Mouse (Mus musculus) neural tube, embryonic 15.5 days (tissue): ENCODE results near the gene Ppp1r35. TPM values are rescaled to one million over a fixed set of nuclear protein-coding genes. Genes with fewer than 3 reads are reported as not detected.
"Not testable (repeated sequence)": the region's sequence is repeated elsewhere in the genome, so short reads cannot be mapped to it uniquely, and the experiment has no call there.

ENCODE experiments used
- ATAC-seq: fragments of 200-750 bp; cut with Nextera tagmentation; 2 replicates; pipeline ENCODE4 v1.8.0; 2017; ENCODE audit warnings: mild to moderate bottlenecking, moderate TSS enrichment, moderate library complexity; ENCODE audit not compliant: low FRiP score
- H3K27ac ChIP-seq: fragments of 300-500 bp; sonication (generic); replicated peaks from 2 replicates; pipeline ENCODE4 v1.5.1; 2015; ENCODE audit warnings: mild to moderate bottlenecking, inconsistent platforms
- H3K27me3 ChIP-seq: fragments of 300-500 bp; sonication (generic); replicated peaks from 2 replicates; pipeline ENCODE4 v1.6.1; 2015; ENCODE audit warnings: inconsistent platforms
- H3K36me3 ChIP-seq: fragments of 300-500 bp; sonication (generic); 2 replicates; pipeline ENCODE4 v1.6.1; 2015; ENCODE audit warnings: inconsistent platforms
- H3K4me1 ChIP-seq: fragments of 300-500 bp; sonication (generic); 2 replicates; pipeline ENCODE4 v1.6.1; 2015; ENCODE audit warnings: inconsistent platforms
- H3K4me2 ChIP-seq: fragments of 300-500 bp; sonication (generic); 2 replicates; pipeline ENCODE4 v1.6.1; 2015; ENCODE audit warnings: inconsistent platforms, mild to moderate bottlenecking, moderate library complexity
- H3K4me3 ChIP-seq: fragments of 300-500 bp; sonication (generic); replicated peaks from 2 replicates; pipeline ENCODE4 v1.5.1; 2015; ENCODE audit warnings: mild to moderate bottlenecking, inconsistent platforms
- H3K9ac ChIP-seq: fragments of 300-500 bp; sonication (generic); replicated peaks from 2 replicates; pipeline ENCODE4 v1.6.1; 2015; ENCODE audit warnings: mild to moderate bottlenecking, inconsistent platforms
- H3K9me3 ChIP-seq: fragments of 300-500 bp; sonication (generic); replicated peaks from 2 replicates; pipeline ENCODE4 v1.6.1; 2016; ENCODE audit warnings: inconsistent platforms
- WGBS: fragments of 180-500 bp; shearing (Covaris S2); methylation state at CpG from one replicate; pipeline ENCODE4 v1.1.7; 2015; ENCODE audit warnings: mixed read lengths; 5-methylcytosine and 5-hydroxymethylcytosine counted together
- polyA plus RNA-seq: library from polyadenylated mRNA; unstranded; fragments of >200 nt; fragmentation: Nextera tagmentation; extraction: Ambion mirVana; gene quantifications from 2 replicates; pipeline ENCODE4 v1.2.1, GENCODE M21; 2015

Ppp1r35 gene
- polyA plus RNA-seq, 1 experiment from 2014 or later: 42.3 TPM

- H3K36me3 ChIP-seq: no peaks in the 10 kb centered on the region
- no peaks in the 10 kb centered on the region for H3K9me3 ChIP-seq
- H3K27me3 ChIP-seq: no peaks in the 10 kb centered on the region
- ATAC-seq: peak; percentile 79
- H3K4me3 ChIP-seq: peak within 1 kb of the TSS; percentile 60
- peaks cover 50% of the 10 kb centered on the region for H3K4me1 ChIP-seq
- H3K4me2 ChIP-seq: peak within 1 kb of the TSS; percentile 97
- peak within 1 kb of the TSS; percentile 86 for H3K27ac ChIP-seq
- H3K9ac ChIP-seq: peak within 1 kb of the TSS; percentile 72
- WGBS: 3% methylated on average over 28 of the region's 28 CpGs
These were observed 33.2 kb upstream of the Ppp1r35 start, which contains the start of gene Tsc22d4 for GRCm38 (mm10) chr5:137745214-137746171. Gene Tsc22d4 (plus strand): TSS chr5:137745730.

DNA sequence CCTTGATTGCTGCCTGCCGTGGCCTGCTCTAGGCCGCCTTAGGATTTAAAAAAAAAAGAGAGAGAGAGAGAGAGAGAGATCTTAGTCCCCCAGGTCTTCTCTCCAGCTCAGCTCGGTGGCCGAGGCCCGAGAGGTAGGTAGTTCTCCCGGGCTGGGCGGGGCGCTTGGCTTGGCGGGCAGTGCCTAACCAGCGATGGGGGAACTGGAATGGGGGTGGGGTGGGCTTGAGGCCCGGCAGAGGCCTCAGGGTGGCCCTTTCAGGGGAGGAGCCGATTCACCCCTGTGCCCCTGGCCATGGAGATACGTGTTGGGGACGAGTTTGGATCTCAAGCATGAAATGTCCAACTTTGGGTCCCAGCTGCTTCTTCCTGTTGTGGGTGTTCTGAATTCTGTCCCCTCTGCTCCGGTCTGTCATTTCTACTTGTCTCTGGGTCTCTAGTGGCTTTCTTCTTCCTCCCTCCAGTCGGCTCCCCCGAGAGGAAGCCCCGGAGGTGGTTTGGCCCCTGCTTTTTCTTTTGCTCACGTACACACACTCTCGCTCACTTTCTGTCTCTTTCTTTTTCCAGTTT, 32.3 kb upstream of the Ppp1r35 start:
- Histone ChIP-seq H3K4me3 (peak overlapping the region; percentile 60), H3K9ac (peak overlapping the region; percentile 72), H3K27me3 (no peaks in the 10 kb centered on the region), H3K4me1 (peaks cover 48% of the 10 kb centered on the region), H3K4me2 (peak overlapping the region; percentile 97), H3K36me3 (peaks cover 4% of the 10 kb centered on the region; the same call in 1 of the 2 replicates), H3K27ac (peak overlapping the region; percentile 86), H3K9me3 (no peaks in the 10 kb centered on the region)
- WGBS: 0% methylated on average over 19 of the region's 20 CpGs
- ATAC-seq: peak; percentile 7; the same call in 1 of the 2 replicates

DNA sequence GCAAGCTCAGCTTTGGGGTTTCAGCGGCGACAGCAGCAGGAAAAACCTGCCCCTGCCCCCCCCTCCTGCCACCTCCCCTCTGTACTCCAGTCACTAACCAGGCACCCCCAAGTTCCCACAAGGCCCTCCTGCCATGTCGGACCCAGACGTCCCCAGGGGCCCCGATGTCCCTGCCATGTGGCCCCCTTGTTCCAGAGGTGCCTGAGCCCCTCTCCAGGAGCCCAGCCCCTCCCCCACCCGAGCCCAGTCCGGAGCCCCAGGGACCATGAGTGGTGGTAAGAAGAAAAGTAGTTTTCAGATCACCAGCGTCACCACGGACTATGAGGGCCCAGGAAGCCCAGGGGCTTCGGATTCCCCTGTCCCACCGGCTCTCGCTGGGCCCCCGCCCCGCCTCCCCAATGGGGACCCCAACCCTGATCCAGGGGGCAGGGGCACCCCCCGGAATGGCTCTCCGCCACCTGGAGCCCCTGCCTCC, 31.8 kb upstream of the Ppp1r35 start:
- Histone ChIP-seq H3K9ac (peak overlapping the region; percentile 72), H3K27ac (peak overlapping the region; percentile 86), H3K27me3 (no peaks in the 10 kb centered on the region), H3K36me3 (peaks cover 9% of the 10 kb centered on the region), H3K4me1 (peaks cover 43% of the 10 kb centered on the region), H3K4me3 (peak overlapping the region; percentile 60), H3K9me3 (no peaks in the 10 kb centered on the region), H3K4me2 (peak overlapping the region; percentile 97)
- under 1% methylated on average over 16 of the region's 16 CpGs for WGBS
- no peak for ATAC-seq

GRCm38 (mm10) chr5:137747326-137747961, 31.2 kb upstream of the Ppp1r35 start:
- Histone ChIP-seq H3K27me3 (no peaks in the 10 kb centered on the region), H3K4me1 (peaks cover 40% of the 10 kb centered on the region), H3K4me2 (peak overlapping the region; percentile 97), H3K36me3 (peaks cover 14% of the 10 kb centered on the region), H3K27ac (peak overlapping the region; percentile 86), H3K4me3 (peak overlapping the region; percentile 60), H3K9ac (peak overlapping the region; percentile 72), H3K9me3 (no peaks in the 10 kb centered on the region)
- ATAC-seq: 0 out of 2 replicates have a peak, but pooled peaks have one; percentile 12
- WGBS: 3% methylated on average over 26 of the region's 26 CpGs

DNA sequence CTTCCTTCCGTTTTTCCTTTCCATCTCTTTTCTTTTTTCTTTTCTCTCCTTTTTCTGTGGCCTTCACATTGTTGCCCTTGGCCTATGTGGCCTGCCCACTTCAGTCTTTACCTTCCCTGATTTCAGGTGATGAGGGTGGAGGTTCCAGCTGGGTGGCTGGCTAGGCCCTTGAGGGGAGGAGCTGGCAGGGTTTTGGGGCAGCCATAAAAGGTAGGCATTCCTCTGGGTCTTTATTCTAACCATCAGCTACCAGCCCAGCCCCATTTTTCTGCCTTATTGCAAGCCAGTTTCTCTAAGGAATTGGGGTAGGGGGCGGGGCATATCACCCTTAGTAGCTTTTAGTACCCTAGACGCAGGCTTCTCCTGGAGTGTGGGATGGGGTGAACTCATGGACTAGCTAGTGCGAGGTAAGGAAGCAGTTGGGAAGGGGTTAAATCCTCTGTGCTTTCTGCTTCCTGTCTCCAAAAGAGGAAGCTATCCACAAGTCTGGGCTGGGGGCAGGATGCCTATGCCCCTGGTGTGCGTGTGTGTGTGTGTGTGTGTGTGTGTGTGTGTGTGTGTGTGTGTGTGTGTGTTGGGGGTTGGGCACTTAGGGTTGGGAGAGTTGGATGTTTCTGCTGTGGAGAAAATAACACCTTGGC, 30.4 kb upstream of the Ppp1r35 start:
- peak overlapping the region; percentile 86 for H3K27ac ChIP-seq
- no peaks in the 10 kb centered on the region for H3K9me3 ChIP-seq
- H3K9ac ChIP-seq: peak overlapping the region; percentile 40; the same call in 1 of the 2 replicates
- 18% methylated on average over 5 of the region's 5 CpGs for WGBS
- peaks cover 40% of the 10 kb centered on the region for H3K4me1 ChIP-seq
- no peaks in the 10 kb centered on the region for H3K27me3 ChIP-seq
- H3K4me2 ChIP-seq: peak overlapping the region; percentile 97
- no peak for ATAC-seq
- H3K36me3 ChIP-seq: peaks cover 14% of the 10 kb centered on the region
- H3K4me3 ChIP-seq: peak overlapping the region; percentile 60

DNA sequence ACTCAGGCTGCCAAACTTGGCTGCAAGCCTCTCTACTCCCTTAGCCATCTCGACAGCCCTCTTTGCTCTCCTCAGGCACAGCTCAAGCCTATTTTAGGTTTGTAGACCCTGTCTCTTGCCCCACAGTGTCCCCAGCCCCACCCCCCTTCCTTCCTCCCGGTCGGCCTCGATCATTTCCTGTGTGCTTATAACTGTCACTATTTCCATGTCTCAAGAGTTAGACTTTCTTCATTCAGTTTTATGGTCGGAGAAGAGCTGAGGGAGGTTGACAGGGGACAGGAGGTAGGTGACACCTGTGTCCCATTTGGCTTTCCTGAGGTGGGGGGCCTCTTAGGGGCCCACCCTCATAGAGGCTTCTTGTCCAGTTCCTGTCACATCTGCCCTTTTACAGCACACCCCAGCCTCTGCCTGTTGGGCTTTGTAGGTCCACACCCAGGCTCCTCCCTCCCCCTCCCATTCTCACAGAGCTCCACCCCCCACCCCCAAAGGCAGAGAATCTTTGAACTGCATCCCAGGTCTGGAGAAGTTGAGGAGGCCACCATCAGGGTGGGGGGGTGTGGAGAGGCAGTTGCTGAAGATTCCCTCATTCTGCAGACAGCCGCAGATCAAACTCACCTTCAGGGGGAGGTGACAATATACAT, 29.3 kb upstream of the Ppp1r35 start:
- ATAC-seq: no peak
- Histone ChIP-seq H3K4me1 (peaks cover 40% of the 10 kb centered on the region), H3K36me3 (peaks cover 17% of the 10 kb centered on the region), H3K9ac (no peak overlapping the region), H3K4me3 (peak overlapping the region; percentile 60; the same call in 1 of the 2 replicates), H3K27me3 (no peaks in the 10 kb centered on the region), H3K4me2 (peak overlapping the region; percentile 97), H3K27ac (peak overlapping the region; percentile 42), H3K9me3 (no peaks in the 10 kb centered on the region)
- WGBS: 65% methylated on average over 6 of the region's 6 CpGs

DNA sequence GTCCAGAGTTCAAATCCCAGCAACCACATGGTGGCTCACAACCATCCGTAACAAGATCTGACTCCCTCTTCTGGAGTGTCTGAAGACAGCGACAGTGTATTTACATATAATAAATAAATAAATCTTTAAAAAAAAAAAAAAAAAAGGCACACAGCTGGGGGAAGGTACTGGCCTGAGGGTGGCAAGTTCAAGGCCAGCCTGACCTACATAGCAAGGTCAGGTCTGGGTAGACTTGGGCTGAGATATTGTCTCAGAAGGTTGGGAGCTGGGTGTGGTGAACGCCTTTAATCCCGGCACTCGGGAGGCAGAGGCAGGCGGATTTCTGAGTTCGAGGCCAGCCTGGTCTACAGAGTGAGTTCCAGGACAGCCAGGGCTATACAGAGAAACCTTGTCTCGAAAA, 28.4 kb upstream of the Ppp1r35 start:
- not testable (repeated sequence) for H3K9me3 ChIP-seq, H3K27me3 ChIP-seq, H3K27ac ChIP-seq, H3K4me2 ChIP-seq, H3K4me3 ChIP-seq, ATAC-seq, H3K9ac ChIP-seq
- Histone ChIP-seq H3K4me1 (peaks cover 37% of the 10 kb centered on the region), H3K36me3 (peaks cover 18% of the 10 kb centered on the region)
- WGBS: 96% methylated on average over 7 of the region's 8 CpGs

DNA sequence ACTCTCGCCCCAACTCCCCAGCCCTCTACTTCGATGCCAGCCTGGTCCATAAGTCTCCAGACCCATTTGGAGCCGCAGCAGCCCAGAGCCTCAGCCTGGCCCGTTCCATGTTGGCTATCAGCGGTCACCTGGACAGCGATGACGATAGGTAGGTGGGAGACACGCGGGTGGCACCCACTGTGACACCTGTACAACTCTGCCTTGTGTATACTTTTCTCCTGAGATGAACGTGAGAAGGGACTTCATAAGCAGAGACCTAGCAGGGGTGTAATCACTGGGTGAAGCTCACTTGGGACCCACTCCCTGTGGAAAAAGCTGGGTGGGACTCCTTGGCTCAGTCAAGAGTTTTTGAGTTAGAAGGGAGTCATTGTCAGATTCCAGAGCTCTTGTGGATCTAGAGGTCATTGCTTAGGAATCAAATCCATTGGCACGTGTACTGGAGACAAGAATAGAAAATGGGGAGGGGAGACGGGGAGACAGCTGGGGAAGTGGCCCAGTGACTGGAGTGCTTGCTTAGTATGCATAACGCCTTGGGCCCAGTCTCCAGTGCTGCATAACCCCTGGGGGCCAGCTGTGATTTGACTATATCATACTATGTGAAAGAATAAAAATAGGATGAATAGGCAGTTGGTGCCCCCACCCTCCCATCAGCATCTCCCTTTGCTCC, 27.3 kb upstream of the Ppp1r35 start:
- Histone ChIP-seq H3K4me1 (peaks cover 32% of the 10 kb centered on the region), H3K9me3 (no peaks in the 10 kb centered on the region), H3K4me3 (no peak overlapping the region), H3K27me3 (no peaks in the 10 kb centered on the region), H3K4me2 (no peak overlapping the region), H3K9ac (no peak overlapping the region), H3K27ac (no peak overlapping the region), H3K36me3 (peaks cover 18% of the 10 kb centered on the region)
- WGBS: 89% methylated on average over 13 of the region's 13 CpGs
- ATAC-seq: no peak

- Histone ChIP-seq H3K4me1 (peaks cover 28% of the 10 kb centered on the region), H3K27me3 (no peaks in the 10 kb centered on the region), H3K36me3 (peaks cover 18% of the 10 kb centered on the region), H3K27ac (no peak overlapping the region), H3K9me3 (no peaks in the 10 kb centered on the region), H3K9ac (no peak overlapping the region), H3K4me3 (no peak overlapping the region), H3K4me2 (no peak overlapping the region)
- WGBS: 88% methylated on average over 6 of the region's 6 CpGs
- no peak for ATAC-seq
These were observed 26.7 kb upstream of the Ppp1r35 start for GRCm38 (mm10) chr5:137751988-137752387.

DNA sequence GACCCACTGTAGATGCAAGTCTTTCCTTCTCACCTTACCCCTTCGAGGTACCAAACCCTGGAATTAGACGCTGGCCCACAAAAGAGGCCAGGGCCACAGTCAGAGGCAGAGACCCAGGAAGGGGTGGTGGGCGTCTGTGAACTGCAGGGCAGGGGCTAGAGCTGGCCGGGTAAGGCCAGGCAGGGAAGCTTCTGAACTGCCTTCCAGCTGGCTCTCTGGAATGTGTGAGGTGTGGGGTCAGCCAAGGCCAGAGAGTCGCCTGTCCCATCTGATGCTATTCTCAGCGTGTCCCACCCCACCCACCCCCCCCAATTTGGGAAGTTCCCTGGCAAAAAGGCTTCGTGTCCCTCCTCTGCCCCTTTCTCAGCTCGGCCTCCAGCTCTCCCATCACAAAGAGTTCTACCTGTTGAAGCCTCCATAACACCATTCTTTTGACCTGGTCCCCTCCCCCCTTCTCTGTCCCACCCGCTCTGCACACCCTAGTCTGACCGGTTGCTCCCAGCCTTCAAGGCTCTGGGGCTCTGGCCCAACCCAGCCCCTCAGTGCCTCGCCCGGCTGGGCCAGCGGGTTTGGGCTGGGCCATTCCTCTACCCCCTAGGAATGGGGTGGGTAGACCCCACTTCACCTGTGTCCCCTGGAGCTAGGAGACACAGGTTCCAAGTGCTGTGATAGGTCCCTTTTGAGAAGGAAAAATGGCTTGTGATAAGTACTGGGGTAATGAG, 25.4 kb upstream of the Ppp1r35 start:
- H3K36me3 ChIP-seq: peaks cover 20% of the 10 kb centered on the region
- WGBS: 86% methylated on average over 13 of the region's 13 CpGs
- H3K4me2 ChIP-seq: no peak overlapping the region
- H3K9ac ChIP-seq: no peak overlapping the region
- H3K4me1 ChIP-seq: peaks cover 28% of the 10 kb centered on the region
- no peak overlapping the region for H3K27ac ChIP-seq
- no peak overlapping the region for H3K4me3 ChIP-seq
- no peaks in the 10 kb centered on the region for H3K27me3 ChIP-seq
- no peak for ATAC-seq
- no peaks in the 10 kb centered on the region for H3K9me3 ChIP-seq
